Mouse (Mus musculus) forelimb bud, embryonic 11.5 days (tissue): ENCODE results near the gene Ncapg2.

Experiments
- DNase-seq: peaks from one replicate; pipeline ENCODE4 v3.0.0-alpha.2; 2012; ENCODE audit warnings: low read depth, low spot score

The Ncapg2 gene

DNA sequence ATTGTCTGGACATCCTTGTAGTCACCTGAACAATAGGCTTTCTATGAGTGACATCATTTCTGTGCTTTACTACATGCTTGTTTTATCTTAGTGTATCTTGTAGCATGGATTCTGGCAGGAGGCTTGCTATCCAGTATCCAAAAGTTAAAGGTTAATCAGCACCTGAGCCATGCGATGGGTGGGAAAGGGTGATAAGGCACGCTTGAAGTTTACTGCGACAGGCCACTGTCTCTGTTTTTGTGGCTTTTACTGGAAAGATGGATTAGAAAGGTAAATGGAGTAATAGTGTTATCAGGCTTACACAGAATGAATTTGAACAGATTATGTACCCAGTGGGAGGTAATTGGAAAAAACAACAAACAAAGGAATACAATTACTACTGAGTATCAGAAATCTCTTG is 37.0 kb downstream of the Ncapg2 start:
- no peak for DNase-seq

DNA sequence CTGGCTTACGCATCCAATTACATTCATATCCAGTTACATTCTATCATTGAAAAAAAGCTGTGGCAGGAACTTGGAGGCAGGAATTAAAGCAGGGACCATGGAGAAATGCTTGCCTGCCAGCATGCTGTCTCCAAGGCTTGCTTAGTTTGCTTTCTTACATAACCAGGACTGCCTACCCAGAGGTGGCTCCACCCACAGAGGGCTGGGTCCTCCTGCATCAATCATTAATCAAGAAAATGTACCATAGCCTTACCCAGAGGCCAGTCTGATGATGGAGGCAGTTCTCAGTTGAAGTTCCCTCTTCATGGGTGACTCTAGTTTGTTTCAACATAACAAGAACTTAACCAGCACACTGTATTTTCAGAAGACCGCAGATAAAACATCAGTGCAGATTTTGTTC is 44.3 kb downstream of the Ncapg2 start:
- no peak for DNase-seq

DNA sequence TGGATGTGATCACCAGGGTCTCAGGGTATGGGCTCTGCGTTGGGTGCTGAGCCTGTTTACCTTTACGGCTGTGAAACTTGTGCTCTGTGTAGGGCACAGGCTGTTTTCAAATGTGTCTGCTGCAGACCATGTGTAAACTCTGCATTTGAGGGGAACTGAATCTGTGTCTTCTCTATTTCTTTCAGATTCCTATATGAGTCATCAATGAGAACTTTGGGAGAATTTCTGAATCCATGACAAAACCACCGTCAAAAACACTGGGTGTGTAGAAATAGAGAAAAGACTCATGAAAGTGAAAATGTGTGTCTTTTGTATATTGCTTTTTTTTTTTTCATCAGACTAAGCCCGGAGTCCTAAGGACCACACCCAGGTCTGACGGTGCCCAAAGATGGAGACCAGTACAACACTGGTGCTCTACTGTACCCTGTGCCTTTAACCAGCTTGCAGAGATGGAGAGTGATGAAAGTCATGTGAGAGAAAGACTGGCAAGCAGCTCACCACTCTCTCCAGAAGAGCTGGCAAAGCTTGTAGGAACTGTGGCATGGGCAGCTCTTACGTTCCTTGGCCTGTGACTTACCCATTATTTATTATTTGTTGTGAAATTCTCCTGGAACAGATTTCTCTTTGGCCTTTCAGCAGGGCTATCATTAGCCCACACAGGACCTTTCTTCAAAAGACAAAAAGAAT is 55.3 kb downstream of the Ncapg2 start:
- DNase-seq = no peak

DNA sequence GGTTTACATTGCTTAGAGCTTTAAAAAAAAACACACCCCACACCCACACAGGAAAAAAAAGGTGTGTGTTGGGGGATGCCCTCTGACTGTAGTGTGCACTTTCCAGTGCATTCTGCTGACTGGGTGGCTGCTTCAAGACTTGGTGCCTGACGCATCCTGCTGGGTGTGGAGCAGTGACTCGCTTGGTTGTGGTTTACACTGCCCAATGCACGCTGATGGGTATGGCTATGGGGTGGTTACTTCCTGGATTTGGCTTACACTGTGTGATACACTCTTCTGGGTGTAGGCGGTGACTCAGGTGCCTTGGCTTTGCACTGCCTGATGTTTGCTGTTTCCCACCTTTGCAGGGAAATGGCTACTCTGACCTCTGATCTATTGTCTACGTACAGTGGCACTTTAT is 61.8 kb downstream of the Ncapg2 start:
- DNase-seq = no peak

DNA sequence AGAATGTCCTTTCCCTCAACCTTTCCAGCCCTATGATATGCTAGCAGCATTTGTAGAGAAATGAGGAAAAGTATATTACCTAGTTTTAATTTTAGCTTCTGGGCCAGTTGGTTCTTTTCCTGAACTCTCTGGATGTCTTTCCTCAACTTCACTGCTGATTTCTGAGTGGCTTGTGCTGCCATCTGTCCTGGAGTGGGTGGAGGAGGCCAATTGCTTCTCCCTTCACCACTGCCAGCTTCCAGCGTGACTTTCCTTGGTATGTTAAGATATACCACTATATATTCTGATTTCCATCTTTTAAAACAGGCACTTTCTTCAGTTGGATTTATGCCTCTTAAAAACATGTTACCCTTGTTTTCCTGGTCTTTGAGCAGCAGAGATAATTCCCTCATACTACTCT is 63.1 kb downstream of the Ncapg2 start:
- no peak for DNase-seq

DNA sequence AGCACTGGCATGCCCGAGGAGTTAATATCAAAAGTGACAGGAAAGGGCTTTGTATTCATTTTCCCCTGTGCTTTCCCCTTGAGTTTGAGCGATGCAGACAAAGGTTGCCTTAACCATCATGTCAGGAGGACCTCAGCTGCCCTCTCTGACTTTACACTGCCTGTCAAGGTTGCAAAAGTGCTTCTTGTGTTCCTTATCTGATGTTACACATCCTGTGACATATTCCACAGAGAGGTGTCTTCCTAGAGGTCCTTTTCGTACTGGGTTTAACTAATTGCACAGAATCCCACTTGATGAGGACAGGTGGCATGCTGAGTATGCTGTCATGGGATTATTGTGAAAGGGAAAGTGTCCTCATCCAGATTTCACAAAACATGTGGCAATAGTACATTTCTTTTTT is 63.9 kb downstream of the Ncapg2 start:
- no peak for DNase-seq

DNA sequence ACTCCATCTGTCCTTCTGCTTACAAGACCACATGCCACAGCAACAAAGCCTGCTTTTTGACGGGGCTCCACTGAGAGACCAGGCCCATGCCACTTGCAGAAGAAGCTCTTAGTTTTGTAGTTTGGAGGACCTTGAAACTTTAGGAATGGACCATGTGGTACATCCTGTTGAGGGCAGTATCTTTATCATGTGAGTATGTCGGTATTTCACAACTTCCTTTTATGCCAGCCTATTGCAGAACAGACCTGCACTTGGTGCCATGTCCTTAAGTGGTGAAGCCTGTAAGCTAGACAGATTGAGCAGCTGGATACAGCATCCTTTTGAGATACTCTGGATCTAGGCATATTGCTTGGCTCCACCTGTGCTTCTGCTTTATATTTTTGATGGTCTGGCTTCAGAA is 68.1 kb downstream of the Ncapg2 start:
- DNase-seq = no peak

DNA sequence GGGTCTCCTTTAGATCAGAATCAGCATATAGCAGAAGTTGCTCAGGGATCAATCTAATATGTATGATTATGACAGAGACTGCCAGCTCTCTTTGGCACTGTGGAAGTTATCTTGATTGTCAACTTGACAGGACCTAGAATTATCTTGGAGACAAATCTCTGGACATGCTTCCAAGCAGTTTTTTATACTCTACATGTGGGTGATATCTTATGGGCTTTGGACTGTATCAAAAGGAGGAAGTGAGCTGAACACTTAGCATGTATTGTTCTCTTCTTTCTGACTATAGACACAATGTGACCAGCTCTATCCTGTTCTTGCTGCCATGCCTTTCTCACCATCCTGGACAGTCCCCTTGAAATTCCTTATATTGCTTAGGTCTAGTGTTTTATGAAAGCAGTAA is 68.6 kb downstream of the Ncapg2 start:
- no peak for DNase-seq

DNA sequence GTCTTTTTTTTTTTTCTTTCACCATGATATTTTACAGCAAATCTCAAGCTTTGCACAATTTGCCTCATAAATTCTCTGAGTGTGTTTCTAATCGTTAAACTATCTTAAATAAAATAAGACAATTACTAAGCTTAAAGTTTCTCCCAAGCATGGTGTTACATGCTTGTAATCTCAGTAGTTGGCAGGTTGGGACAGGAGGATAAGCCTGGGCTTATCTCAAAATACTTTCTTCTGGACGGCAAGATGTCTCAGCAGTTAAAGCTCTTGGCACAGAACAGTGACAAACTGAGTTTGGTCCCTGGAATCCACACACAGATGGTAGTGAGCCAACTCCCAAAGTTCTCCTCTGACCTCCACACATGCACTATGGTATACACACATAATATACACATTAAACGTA is 69.5 kb downstream of the Ncapg2 start:
- no peak for DNase-seq

DNA sequence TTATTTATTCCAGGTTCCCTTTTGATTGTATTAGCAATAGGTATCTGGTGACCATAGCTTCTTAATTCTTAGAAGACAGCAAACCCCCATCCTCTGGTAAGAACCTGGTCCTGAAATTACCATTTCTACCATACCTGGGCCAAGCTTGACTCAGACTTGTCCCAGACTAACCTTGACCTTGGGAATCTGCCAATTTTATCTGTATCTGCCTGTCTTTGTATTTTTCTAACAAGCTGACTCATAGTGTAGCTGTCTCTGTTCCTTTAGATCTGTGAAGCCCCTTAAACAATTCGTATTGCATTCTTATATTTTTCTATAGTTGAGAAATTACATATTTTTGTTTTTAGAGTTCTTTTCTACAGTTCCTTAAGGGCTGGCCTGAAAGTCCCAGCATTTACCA is 73.6 kb downstream of the Ncapg2 start:
- DNase-seq = no peak

DNA sequence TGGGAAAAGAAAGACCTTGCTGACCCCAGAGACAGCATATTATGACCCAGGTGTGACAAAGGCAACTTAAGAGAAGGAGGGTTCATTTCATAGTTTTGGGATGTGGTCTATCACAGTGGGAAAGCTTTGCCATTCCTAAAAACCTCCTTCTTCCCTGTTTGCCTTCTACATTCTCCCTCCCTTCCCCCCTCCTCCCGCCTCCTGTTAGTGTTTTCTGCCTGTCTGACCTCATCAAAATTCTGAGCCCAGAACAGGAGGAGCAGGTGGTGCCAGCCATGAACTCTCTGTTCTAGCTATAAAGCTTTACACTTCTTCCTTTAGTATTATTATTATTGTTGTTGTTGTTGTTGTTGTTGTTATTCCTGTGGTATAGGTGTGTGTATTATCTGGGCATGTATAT is 76.7 kb downstream of the Ncapg2 start:
- DNase-seq = no peak

DNA sequence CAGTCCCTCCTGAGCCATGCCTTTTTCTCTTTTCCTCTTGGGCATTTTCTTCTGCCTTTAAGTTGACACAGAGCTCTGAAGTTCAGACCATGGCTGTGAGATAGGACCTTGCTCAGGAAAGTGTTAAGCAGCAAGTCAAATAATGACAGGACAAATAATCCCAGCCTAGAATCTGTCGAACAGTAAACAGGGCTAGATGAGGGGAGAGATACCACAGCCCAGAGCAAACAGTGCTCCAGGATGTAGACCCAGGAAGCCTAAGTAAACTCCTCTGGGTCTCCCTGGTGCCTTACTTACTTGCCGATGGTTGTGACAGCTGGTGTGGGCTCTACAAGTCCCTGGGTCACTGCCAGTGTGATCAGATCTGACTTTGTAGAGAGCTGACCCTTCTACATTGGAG is 78.4 kb downstream of the Ncapg2 start:
- no peak for DNase-seq

DNA sequence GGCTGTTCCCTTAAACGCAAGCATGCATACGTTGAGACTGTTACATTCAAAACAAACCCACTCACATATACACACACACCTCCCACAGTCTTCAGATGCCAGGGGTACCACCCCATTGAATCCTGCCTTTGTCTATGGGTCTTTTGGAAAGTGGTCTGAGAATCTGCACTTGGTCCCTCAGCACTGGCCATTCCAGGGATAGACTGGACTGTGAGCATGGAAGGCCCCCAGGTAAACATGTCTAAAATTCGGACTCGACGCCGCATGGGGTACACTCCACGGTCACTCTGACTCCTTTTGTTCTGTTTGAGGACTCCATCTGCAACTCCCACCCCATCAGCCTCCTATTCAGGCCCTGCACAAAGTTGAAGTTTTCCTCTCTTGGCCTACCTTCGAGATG is 79.8 kb downstream of the Ncapg2 start:
- no peak for DNase-seq

DNA sequence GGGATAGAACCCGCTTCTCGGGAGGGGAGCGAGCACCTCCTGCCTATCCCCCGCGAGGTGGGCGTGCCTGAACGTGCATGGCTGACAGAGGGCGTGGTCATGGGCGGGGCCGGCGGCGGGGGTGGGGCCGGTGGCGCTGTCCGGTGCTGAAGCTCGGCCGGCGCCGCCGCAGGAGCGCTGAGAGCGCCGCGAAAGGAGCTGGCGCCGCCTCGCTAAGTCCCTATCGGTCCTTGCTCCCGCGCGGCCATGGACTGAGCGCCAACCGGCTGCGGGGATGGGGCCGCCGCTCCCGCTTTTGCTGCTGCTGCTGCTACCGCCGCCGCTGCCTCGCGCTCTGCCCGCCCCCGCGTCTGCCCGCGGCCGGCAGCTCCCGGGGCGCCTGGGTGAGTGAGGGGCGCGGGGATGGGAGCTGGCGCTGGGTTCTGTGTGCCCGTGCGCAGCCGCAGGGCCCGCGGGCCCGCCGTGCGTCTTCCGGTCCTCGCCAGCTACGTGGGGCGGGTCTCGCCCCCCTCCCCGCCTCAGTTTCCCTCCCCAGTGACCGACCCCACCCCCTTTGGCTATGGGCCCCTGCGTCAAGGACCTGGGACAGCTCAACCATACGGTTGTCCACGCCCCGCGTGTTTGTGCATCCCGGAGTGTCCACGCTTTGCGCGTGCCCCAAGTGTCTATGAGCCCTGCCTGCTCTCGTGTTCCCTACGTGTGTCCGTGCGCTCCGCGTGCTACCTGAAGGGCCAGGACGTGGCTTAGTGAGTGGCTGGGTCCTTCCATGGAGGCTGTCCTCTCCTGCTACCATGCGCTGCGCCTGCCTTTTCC is 80.6 kb downstream of the Ncapg2 start, which contains the start of gene Ptprn2:
Ptprn2 (plus strand) TSS at position 130 of the 813 bp plus-strand sequence.
- peak; percentile 70 for DNase-seq

DNA sequence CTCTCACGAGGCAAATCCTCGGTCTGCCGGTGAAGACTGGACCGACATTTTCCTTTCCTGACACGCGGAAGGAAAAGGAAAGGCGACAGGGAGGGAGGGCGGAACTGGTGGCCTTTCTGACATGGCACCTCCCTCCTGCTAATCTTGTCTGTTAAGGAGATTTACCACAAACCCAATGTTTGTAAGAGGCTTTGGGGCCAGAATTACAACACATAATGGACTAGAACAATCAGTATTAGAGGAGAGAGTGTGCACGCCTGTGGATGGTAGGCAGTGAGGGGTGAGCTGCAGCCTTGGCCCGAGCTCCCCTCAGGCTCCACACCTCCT is 81.2 kb downstream of the Ncapg2 start:
- no peak for DNase-seq

DNA sequence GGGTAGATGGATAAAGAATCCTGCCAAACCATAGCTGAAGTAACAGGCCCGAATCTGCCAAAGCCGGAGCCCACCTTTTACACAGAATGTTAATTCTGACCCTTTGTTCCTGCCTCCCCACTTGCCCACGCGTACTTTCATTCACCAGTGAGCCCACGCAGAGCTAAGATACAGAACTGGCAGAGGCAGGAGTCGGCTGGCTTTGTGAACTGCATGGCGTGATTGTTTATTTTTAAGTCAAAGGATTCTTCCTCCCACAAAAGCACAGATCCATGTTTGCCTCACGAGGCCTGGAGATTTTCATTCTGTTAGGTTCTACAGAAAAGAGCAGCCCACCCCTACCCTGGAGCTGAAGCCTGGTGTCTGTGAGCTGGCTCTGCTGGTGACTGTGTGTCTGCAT is 83.6 kb downstream of the Ncapg2 start:
- DNase-seq = no peak

DNA sequence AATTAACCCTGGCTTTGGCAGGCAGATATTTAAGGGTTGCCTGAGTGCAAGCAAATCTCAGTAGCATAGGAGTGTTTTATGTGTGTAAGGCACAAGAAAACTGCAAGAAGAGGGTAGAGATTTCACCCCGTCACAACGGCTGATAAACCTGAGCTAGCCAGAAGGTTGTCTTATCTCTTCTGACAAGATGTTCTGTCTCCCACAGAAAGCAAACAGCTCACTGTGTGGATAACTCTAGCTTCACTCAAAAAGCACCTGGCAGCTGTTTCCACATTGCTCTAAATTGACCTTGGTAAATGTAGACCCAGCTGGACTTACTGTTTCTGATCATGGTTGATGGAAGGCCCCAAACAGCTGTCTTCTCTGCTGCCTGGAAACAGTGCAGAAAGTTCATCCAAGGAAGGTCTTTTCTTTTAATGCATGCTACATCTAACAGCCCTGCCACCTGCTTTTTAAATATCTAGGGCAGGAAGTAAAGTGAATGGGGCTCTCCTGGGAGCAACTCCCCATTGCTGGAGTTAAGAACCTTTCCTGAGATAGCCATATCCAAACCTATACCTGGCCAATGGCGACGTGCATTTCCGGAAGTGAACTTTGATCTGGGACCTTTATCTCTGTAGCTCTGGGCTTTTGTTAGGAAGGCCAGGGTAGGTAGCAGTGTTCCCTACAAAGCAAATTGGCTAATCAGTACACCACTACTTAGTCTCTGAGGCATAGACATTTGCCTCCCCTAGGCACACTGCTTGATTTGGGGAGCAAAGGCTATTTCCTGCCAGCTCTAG is 85.6 kb downstream of the Ncapg2 start:
- no peak for DNase-seq

DNA sequence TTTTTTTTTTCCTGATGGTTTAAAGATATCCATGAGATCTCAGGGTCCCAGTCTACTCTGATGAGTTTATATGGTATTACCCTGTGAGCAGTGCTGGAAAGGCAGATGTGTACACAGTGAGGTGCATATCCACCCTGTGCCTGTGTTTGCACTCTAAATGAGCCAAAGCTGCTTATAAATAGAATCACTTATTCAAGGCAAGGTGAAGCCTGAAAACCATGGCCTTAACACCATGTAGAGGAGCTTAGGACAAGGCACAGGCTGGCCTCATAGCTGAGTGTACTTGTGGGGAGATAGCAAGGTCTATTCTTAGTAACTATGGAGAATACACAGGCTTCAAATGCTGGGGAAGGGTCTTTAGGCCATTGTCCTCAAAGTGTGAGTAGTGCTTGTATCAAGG is 93.5 kb downstream of the Ncapg2 start:
- DNase-seq = no peak

DNA sequence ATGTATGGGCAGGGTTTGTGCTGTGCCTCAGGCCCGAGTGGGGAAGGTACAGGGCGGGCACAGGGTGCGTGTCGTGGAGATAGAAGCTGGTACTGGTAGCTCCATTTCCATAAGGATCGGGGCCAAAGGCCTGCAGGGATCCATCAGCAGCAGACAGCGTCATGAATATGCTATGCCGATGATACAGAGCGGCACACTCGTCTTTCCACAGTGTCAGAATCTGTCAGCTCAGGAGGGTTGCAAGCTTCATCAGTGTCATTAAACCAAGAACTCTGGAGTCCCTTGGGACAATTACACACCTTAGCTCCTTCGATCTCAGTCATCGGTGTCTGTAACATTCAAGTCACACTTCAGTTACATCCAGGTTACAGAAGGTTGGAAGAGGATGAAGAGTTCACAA is 95.5 kb downstream of the Ncapg2 start:
- no peak for DNase-seq

DNA sequence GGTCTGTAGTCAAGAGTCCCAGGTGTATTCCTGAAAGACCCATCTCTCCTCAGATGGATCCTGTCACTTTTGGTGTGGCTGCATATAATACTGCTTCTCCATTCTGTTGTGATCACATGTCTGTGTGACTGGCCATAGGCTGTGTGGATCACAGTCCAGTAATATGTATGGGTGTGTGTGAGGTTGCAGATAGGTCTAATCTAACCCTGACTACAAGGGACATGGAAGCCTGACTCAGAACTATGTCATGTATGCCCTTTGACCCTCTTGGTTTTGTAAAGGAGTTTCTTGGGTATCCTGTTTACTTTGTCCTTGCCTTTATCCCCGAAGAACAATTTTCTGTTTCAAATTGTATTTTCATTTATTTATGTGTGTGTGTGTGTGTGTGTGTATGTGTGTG is 107.3 kb downstream of the Ncapg2 start:
- no peak for DNase-seq
